Mouse (Mus musculus) lung, postnatal 25 days (tissue): Measurements from ENCODE around the gene Tfe3.
"Not testable (repeated sequence)": the region's sequence is repeated elsewhere in the genome, so short reads cannot be mapped to it uniquely, and the experiment has no call there.

Experiments used
- DNase-seq: peaks from one replicate; pipeline ENCODE4 v3.0.0; 2022; ENCODE audit warnings: low spot score

The Tfe3 gene

DNA sequence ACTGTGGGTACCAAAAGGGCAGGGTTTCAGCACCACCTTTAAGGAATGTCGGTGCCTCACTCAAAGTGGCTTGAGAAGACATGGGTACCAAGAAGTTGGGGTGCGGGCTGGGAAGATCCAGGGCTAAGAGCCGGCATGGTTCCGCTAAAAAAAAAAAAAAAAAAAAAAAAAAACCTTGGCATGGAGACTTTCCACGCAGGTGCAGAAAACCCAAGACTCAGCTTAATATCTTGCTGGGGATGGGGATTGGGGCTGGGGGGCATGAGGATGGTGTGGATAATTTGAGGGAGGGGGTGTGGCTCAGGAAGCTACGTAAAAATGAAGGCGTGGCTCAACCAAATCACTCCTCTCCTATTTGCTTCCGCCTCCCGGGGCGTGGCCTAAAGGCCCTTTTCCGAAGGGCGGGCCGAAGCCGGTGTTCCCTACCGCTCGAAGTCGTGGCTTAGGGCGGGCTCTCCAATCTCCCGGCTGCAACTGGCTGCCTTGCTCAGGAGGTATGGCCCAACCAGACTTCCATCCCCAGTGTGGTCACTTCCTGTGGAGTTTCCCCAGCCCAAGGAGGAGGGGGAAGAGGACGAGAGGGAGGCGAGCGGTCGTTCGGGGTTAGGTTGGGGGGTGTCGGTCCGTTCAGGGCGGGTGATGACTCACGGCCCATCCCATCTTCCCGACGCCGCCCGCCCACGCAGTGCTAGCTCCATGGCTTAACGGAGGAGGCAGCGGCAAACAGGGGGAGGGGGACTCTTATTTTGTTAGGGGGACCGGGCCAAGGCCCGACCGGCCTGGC lies at the start of gene Tfe3:
Tfe3 (plus strand) TSS at position 424 of the 784 bp plus-strand sequence.
- DNase-seq: peak; percentile 95

DNA sequence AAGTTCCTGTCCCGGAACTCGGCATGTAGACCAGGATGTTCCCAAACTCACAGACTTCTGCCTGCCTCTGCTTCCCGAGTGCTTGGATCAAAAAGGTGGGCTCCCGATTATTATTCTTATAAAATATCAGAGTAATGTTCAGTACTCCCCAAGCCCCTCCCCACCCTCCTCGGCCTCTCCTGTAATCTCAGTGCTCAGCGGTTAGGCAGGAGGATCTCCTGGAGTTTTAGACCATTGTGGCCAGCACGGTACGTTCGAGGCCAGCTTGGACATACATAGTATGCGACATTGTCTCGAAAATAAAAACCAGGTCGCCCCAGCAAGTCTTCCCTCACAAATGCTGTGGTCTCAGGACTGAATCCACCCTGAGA lies 48.6 kb upstream of the Tfe3 start:
- not testable (repeated sequence) for DNase-seq

- DNase-seq: peak; percentile 97
Measured at GRCm38 (mm10) chrX:7714135-7714899, 48.0 kb upstream of the Tfe3 start, which contains the start of gene Wdr45. Gene Wdr45, plus strand, starts transcription at chrX:7714333.

DNA sequence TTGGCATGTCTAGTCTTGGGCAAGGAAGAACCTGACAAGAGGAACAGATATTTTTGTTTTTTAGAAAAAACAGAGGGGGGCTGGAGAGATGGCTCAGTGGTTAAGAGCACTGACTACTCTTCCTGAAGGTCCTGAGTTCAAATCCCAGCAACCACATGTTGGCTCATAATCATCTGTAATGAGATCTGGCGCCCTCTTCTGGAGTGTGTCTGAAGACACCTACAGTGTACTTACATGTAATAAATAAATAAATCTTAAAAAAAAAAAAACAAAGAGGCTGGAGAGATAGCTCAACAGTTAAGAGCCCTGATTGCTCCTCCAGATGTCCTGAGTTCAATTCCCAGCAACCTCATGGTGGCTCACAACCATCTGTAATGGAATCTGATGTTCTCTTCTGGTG lies 46.3 kb upstream of the Tfe3 start:
- not testable (repeated sequence) for DNase-seq

DNA sequence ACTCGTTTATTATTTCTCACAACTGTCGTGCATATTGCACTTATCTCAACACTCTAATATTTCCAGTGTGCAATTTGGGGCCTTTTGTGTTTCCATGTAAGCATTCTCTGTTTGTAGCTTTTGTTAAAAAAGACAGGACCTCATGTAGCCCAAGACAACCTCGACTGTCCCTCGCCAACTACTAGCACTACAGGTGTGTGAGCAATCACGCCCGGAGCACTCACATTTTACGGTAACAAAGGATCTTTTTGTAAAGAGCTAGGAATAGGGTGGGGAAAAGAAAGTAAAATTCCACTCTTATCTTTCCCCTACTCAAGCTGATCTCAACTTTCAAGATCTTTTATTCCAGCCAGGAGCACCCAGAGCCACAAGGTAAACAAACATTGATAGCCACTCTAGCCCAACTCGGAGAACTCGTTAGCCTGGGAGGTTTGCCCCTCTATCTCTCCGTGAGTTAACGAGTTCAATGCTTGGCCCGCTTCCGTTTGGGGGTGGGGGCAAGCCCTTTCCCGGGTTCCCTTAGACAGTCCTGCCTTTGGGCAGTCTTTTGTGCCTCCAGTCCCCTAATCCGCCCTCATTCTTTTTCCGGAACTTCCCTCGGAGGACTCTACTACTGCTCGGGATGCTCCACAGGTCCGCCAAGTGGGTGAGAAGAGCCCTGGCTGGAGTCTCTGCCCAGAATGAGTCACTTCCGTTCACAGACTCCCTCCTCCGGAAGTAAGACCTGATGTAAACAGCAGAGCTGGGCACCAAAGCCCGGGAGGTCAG lies 40.7 kb upstream of the Tfe3 start, which contains the start of gene Gm45208:
Gm45208 (plus strand) TSS at position 732 of the 768 bp plus-strand sequence.
- DNase-seq: peak; percentile 82

DNA sequence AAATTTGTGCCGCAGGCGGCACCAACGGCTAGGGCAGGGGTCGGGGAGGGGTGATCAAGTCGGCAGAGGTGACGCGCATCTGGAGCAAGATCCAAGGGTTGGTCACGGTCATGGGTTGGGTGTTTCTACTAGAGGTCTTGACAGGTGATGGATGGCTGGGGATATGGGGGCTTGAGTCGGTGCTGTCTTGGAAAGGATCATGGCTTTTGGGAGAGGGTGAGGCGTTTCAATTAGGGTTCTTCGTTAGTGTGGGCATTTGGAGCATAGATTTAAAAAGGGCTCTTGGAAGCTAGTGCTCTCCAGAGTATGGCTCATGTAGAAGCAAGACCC lies 40.1 kb upstream of the Tfe3 start:
- no peak for DNase-seq

DNA sequence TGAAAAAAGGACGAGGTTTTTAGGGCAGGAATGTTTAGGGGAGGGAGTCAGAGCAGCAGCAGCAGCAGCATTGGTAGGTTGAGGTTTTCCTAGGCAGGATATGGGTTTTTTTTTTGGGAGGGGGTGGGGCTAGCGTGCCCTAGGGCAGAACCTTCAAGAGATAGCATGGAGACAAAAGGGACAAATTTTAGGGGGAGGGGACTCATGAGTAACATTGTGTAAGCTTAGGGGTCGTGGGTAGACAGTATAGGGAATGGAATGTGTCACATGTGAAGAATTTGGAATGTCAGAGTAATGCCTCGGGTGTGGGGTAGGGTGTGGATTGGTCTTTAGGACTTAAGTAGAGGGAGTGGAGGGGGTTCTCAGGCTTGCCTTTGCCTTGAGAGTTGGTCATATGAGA lies 39.7 kb upstream of the Tfe3 start:
- no peak for DNase-seq

- DNase-seq: peak; percentile 22
Measured at GRCm38 (mm10) chrX:7724135-7724534, 38.2 kb upstream of the Tfe3 start.

GRCm38 (mm10) chrX:7725841-7726240 lies 36.5 kb upstream of the Tfe3 start:
- DNase-seq: no peak

- DNase-seq: no peak
Measured at GRCm38 (mm10) chrX:7727176-7727575, 35.2 kb upstream of the Tfe3 start.

DNA sequence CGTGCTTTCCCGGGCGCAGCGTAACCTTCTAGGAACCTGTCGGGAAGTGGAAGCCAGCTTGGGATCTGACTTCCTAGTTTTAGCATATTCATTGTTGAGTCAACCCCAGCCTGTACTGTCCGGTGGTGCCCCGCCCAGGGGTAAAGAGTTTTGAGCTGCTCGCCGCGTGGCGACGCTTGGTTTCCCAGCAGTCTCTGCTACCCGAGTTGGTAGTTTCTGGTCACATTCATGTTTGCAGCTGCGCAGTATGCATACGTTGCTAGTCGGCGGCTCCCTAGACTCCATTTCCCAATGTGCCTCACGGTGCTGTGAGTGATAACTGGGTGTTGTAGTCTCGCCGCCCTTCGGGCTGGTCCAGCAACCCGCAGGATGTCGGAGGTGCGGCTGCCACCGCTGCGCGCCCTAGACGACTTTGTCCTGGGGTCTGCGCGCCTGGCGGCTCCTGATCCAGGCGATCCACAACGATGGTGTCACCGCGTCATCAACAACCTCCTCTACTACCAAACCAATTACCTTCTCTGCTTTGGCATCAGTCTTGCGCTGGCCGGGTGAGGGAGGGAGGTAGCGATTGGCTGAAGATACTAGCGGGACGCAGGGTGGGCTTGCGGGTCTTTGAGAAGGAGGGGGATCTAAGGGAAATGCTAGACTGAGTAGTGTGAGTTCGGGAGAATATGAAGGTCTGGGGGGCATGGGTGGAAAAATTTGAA lies 34.0 kb upstream of the Tfe3 start, which contains the start of gene Praf2:
Praf2 (plus strand) TSS at position 225 of the 707 bp plus-strand sequence.
- peak; percentile 84 for DNase-seq

DNA sequence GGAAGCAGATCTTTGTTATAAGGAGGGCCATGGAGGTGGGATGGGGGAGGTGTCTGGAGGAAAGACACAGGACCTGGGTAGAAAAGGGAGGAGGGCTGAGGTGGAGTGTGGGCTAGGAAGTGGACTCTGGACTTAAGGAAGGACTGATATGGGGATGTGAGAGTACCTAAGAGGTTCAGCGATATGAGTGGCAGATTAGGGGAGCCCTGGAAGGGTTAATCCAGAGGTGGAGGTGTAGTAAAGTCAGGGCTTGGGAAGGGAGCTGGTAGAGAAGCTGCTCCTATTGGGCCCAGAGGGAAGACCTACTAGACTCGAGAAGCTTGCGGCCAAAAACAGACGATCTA lies 33.5 kb upstream of the Tfe3 start:
- no peak for DNase-seq

GRCm38 (mm10) chrX:7733571-7734156 lies 28.7 kb upstream of the Tfe3 start:
- peak; percentile 70 for DNase-seq

GRCm38 (mm10) chrX:7739336-7740081 lies 22.9 kb upstream of the Tfe3 start:
- peak; percentile 45 for DNase-seq

DNA sequence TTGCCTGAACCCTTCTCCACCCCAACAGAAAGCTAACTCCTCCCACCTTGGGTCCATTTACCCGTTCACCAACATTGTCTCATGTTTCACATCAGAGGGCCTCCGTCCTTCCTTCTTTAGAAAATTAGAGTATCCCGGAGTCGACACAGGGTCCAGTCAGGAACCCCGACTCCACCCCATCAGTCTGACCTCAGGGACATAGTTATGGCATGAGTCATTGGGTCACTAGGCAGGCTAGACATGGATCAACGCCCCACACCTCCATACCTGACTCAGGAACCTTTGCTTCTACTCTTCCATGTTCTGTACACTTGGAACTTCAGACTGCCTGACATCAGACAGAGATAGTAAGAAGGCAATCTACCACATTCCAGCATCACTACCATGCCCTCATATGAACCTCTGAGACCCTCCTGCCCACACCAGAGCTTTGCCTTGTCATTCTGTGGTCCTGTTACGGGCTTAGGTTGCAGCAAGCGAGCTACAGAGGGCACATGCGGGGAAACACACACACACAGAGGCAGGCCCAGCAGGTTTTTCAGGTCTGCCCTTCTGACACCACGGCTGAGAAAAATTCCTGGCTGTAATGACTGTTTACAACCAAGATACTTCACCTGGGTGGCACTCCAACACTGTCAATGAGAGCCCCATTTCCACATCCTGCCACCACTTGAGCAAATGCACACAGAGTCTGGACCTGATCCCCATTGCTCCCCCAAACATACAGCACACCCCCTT lies 22.1 kb upstream of the Tfe3 start:
- DNase-seq: peak; percentile 71

GRCm38 (mm10) chrX:7741103-7741502 lies 21.3 kb upstream of the Tfe3 start:
- DNase-seq: no peak

- DNase-seq: no peak
Measured at GRCm38 (mm10) chrX:7743470-7743869, 18.9 kb upstream of the Tfe3 start.

DNA sequence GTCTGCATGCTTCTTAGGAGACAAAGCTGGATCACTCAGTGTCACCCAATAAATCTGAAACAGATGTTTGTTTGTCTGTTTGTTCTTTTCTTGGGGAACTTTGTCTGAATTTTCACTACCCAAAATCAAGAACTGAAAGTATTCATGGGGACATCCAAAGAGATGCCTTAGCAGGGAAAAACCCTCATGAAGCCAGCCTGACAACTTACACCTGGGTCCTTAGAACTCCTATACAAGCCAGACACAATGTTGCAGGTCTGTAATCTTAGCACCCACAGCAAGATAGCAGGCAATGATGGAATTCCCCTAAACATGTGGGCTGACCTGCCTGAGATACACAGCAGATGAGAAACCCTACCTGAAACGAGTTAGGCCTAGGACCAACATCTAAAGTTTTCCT lies 17.4 kb upstream of the Tfe3 start:
- DNase-seq: no peak

DNA sequence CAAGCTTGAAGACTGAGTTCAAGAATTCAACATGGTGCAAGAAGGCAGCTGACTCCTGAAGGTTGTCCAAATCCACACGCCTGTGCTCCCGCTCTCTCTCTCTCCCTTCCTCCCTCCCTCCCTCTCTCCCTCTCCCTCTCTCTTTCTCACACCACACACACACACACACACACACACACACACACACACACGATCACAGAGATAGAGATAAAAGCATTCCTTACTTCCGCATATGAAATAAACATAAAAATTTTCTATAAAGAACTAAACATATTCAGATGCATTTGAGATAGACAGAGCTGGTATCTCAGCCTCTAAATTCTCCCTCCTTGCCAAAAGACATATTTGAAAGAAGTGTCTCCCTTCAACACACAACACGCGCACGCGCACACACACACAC lies 16.9 kb upstream of the Tfe3 start:
- no peak for DNase-seq
